Mouse (Mus musculus): ENCODE measurements around the gene 4930430A15Rik. TPM values are rescaled to one million over a fixed set of nuclear protein-coding genes. Genes with fewer than 3 reads are reported as not detected.

The 4930430A15Rik gene
- polyA plus RNA-seq (2015; fragmentation: Nextera tagmentation; extraction: Ambion mirVana): not detected in 2 replicates

DNA sequence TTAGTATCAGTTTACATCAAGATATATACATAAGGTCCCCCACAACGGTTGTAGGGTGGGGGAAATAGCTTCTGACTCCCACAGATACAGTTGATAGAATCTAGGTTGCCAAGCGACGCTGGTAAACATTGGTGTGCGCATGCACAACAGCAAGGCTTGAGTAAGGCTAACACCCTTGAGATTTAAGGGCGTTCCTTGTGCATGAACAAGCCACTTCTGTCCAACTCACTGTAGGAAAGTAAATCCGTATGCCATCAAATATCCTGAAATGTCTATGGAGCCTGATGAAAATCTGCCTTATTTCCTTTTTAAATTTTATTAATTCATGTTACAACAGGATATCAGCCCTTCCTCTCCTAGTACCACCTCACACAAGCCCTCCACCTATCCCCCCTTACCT, at the start of gene 4930430A15Rik:
Gene 4930430A15Rik (minus strand): TSS at position 101 of the 400 bp plus-strand sequence.
- H3K4me2 ChIP-seq: no peak within 1 kb of the TSS
- DNase-seq: no peak

GRCm38 (mm10) chr2:111274006-111274405, 44.6 kb upstream of the 4930430A15Rik start, which contains the start of gene Olfr1277:
Gene Olfr1277 (minus strand): TSS chr2:111274106.
- Histone ChIP-seq H3K4me2 (no peak within 1 kb of the TSS), H3K27me3 (no peaks in the 10 kb centered on the region), H3K9ac (no peak within 1 kb of the TSS), H3K27ac (no peak within 1 kb of the TSS), H3K36me3 (no peaks in the 10 kb centered on the region), H3K4me3 (replicated peaks) (no peak within 1 kb of the TSS), H3K9me3 (replicated peaks) (no peaks in the 10 kb centered on the region), H3K4me1 (replicated peaks) (no peaks in the 10 kb centered on the region)
- DNase-seq (no peak), ATAC-seq (ENCODE audit: low read depth) (no peak)
- 59% methylated on average over 2 of the region's 2 CpGs for WGBS (ENCODE audit: insufficient replicate concordance)

More for the DNA sequence above, at the start of gene 4930430A15Rik:
- Histone ChIP-seq H3K27ac (no peak within 1 kb of the TSS), H3K4me3 (replicated peaks) (no peak within 1 kb of the TSS), H3K4me1 (replicated peaks) (no peaks in the 10 kb centered on the region), H3K9me3 (replicated peaks) (peaks cover 7% of the 10 kb centered on the region; the same call in 1 of the 2 replicates), H3K9ac (no peak within 1 kb of the TSS), H3K36me3 (no peaks in the 10 kb centered on the region), H3K27me3 (no peaks in the 10 kb centered on the region)
- WGBS (ENCODE audit: insufficient replicate concordance): 67% methylated on average over 6 of the region's 6 CpGs
- no peak for ATAC-seq (ENCODE audit: low read depth)

DNA sequence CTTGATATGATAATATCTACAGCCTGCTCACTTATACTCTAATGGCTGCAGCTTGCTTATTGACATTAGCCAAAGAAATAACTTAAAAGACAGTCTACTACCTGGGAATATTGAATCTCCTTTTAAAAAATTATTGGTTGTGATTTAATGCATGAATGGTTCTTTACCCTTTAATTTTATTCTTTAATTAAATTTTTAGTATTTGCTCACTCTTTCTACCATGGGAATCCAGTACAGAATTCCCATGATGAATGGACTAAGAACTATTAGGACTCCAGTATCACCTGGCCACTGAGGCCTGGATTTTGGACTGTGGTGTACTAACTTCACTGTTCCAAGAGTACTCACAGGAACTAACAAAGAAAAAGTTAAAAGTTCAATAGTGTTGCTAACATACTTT, 24.8 kb upstream of the 4930430A15Rik start, which contains the start of gene Olfr1276:
Gene Olfr1276 (plus strand): TSS at position 301 of the 400 bp plus-strand sequence.
- ATAC-seq (ENCODE audit: low read depth) (no peak), DNase-seq (no peak)
- no peaks in the 10 kb centered on the region for H3K36me3 ChIP-seq
- H3K4me3 ChIP-seq (replicated peaks): no peak within 1 kb of the TSS
- H3K27me3 ChIP-seq: no peaks in the 10 kb centered on the region
- no peak within 1 kb of the TSS for H3K9ac ChIP-seq
- H3K4me2 ChIP-seq: no peak within 1 kb of the TSS
- no peak within 1 kb of the TSS for H3K27ac ChIP-seq
- no peaks in the 10 kb centered on the region for H3K4me1 ChIP-seq (replicated peaks)
- H3K9me3 ChIP-seq (replicated peaks): no peaks in the 10 kb centered on the region

DNA sequence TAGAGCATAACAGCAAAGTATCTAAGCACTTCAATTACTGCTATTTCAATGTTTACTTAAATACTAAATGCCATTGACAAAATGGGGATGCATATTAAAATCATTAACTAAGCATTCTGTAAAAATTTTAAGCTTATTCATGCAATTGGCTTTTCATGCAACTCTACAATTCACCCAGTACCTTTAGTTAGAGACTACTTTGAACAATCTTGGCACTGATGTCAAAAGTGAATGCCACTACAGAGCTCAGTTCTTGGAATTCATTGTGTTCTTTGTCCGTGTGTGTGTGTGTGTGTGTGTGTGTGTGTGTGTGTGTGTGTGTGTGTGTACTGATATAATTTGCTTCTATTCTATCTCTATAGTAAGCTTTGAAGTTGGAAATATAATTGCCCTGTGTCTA, 5.8 kb upstream of the 4930430A15Rik start, which contains the start of gene Olfr1275:
Gene Olfr1275 (minus strand): TSS at position 101 of the 400 bp plus-strand sequence.
- no peak within 1 kb of the TSS for H3K4me3 ChIP-seq (replicated peaks)
- no peaks in the 10 kb centered on the region for H3K27me3 ChIP-seq
- DNase-seq (no peak), ATAC-seq (ENCODE audit: low read depth) (no peak)
- no peak within 1 kb of the TSS for H3K4me2 ChIP-seq
- H3K9ac ChIP-seq: no peak within 1 kb of the TSS
- H3K36me3 ChIP-seq: no peaks in the 10 kb centered on the region
- H3K4me1 ChIP-seq (replicated peaks): no peaks in the 10 kb centered on the region
- H3K27ac ChIP-seq: no peak within 1 kb of the TSS
- H3K9me3 ChIP-seq (replicated peaks): 0 out of 2 replicates have a peak, but pooled peaks cover 2% of the 10 kb centered on the region
- WGBS (ENCODE audit: insufficient replicate concordance): 80% methylated on average over 1 of the region's 1 CpGs

DNA sequence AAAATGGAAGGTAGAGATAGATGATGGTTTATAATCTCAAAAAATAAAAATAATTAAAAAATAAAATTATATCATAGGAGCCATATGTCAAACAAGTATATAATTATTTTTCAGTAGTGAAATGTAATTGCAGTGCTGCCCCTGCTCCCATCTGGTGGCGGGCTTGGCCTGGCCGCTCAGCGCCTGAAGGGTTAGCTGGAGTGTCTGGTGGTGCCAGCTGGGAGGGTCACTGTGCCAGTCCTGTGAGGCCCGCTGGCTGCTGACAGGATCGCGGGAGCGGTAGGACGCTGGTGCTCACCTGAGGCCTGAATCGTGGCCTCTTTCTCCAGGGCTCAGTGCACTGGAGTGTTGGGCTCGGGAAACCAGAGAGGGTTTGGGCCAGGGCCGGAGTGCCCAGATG, 47.3 kb downstream of the 4930430A15Rik start:
- ATAC-seq (ENCODE audit: low read depth) (no peak), DNase-seq (no peak)
- no peak overlapping the region for H3K4me3 ChIP-seq (replicated peaks)
- no peaks in the 10 kb centered on the region for H3K27me3 ChIP-seq
- H3K27ac ChIP-seq: no peak overlapping the region
- no peak overlapping the region for H3K9ac ChIP-seq
- peaks cover 5% of the 10 kb centered on the region; the same call in 1 of the 2 replicates for H3K9me3 ChIP-seq (replicated peaks)
- H3K36me3 ChIP-seq: no peaks in the 10 kb centered on the region
- no peaks in the 10 kb centered on the region for H3K4me1 ChIP-seq (replicated peaks)
- no peak overlapping the region for H3K4me2 ChIP-seq
- 77% methylated on average over 11 of the region's 11 CpGs for WGBS (ENCODE audit: insufficient replicate concordance)

DNA sequence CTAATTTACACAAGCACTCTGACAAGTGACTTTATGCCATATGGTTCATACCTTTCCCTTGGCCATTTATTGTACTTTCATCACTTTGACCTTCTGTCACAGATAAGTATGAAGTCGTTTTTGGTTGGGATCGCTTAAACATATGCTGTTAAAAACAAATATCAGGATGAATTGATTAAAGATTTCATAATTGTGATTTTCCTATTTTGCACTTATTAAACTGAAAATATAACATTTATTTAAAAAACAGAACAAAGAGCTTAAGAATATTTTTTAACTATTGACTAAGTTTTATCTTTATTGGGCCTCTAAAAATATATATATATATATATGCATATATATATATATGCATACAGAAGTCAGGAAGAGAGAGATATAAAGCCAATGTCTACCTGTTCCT, 76.6 kb downstream of the 4930430A15Rik start, which contains the start of gene Gm15130:
Gene Gm15130 (minus strand): TSS at position 101 of the 400 bp plus-strand sequence.
- no peaks in the 10 kb centered on the region for H3K9me3 ChIP-seq (replicated peaks)
- no peak within 1 kb of the TSS for H3K27ac ChIP-seq
- H3K36me3 ChIP-seq: no peaks in the 10 kb centered on the region
- H3K27me3 ChIP-seq: no peaks in the 10 kb centered on the region
- H3K4me1 ChIP-seq (replicated peaks): no peaks in the 10 kb centered on the region
- H3K9ac ChIP-seq: no peak within 1 kb of the TSS
- H3K4me3 ChIP-seq (replicated peaks): no peak within 1 kb of the TSS
- no peak within 1 kb of the TSS for H3K4me2 ChIP-seq
- DNase-seq: no peak
- no peak for ATAC-seq (ENCODE audit: low read depth)
- 68% methylated on average over 2 of the region's 2 CpGs for WGBS (ENCODE audit: insufficient replicate concordance)

GRCm38 (mm10) chr2:111135739-111136138, 93.7 kb downstream of the 4930430A15Rik start:
- WGBS (ENCODE audit: insufficient replicate concordance): 50% methylated on average over 5 of the region's 5 CpGs
- ATAC-seq (ENCODE audit: low read depth) (no peak), DNase-seq (no peak)
- Histone ChIP-seq H3K4me2 (no peak overlapping the region), H3K27ac (no peak overlapping the region), H3K9me3 (replicated peaks) (no peaks in the 10 kb centered on the region), H3K27me3 (no peaks in the 10 kb centered on the region), H3K9ac (no peak overlapping the region), H3K4me3 (replicated peaks) (no peak overlapping the region), H3K4me1 (replicated peaks) (no peaks in the 10 kb centered on the region), H3K36me3 (no peaks in the 10 kb centered on the region)

Other genes with a start within 250 kb of the 4930430A15Rik start
- gene Gm13941, start 123.6 kb downstream of the 4930430A15Rik start, polyA plus RNA-seq (2015; fragmentation: Nextera tagmentation; extraction: Ambion mirVana): not detected in 2 replicates
- gene Gm15130, start 76.7 kb downstream of the 4930430A15Rik start, polyA plus RNA-seq (2015; fragmentation: Nextera tagmentation; extraction: Ambion mirVana): not detected in 2 replicates
- gene Olfr1275, start 5.7 kb upstream of the 4930430A15Rik start, polyA plus RNA-seq (2015; fragmentation: Nextera tagmentation; extraction: Ambion mirVana): not detected in 2 replicates
- gene Olfr1276, start 24.9 kb upstream of the 4930430A15Rik start, polyA plus RNA-seq (2015; fragmentation: Nextera tagmentation; extraction: Ambion mirVana): not detected in 2 replicates
- not detected in 2 replicates for gene Olfr1277, start 44.5 kb upstream of the 4930430A15Rik start, polyA plus RNA-seq (2015; fragmentation: Nextera tagmentation; extraction: Ambion mirVana)
- gene Olfr1278, start 60.5 kb upstream of the 4930430A15Rik start, polyA plus RNA-seq (2015; fragmentation: Nextera tagmentation; extraction: Ambion mirVana): not detected in 2 replicates
- gene Olfr1279, start 71.0 kb upstream of the 4930430A15Rik start, polyA plus RNA-seq (2015; fragmentation: Nextera tagmentation; extraction: Ambion mirVana): not detected in 2 replicates
- gene Olfr1280, start 84.4 kb upstream of the 4930430A15Rik start, polyA plus RNA-seq (2015; fragmentation: Nextera tagmentation; extraction: Ambion mirVana): not detected in 2 replicates
- gene Olfr1281, start 96.9 kb upstream of the 4930430A15Rik start, polyA plus RNA-seq (2015; fragmentation: Nextera tagmentation; extraction: Ambion mirVana): not detected in 2 replicates
- not detected in 2 replicates for gene Olfr1282, start 106.5 kb upstream of the 4930430A15Rik start, polyA plus RNA-seq (2015; fragmentation: Nextera tagmentation; extraction: Ambion mirVana)
- not detected in 2 replicates for gene Olfr1283, start 137.2 kb upstream of the 4930430A15Rik start, polyA plus RNA-seq (2015; fragmentation: Nextera tagmentation; extraction: Ambion mirVana)
- gene Olfr1284, start 145.9 kb upstream of the 4930430A15Rik start, polyA plus RNA-seq (2015; fragmentation: Nextera tagmentation; extraction: Ambion mirVana): not detected in 2 replicates
- gene Olfr1286, start 193.5 kb upstream of the 4930430A15Rik start, polyA plus RNA-seq (2015; fragmentation: Nextera tagmentation; extraction: Ambion mirVana): not detected in 2 replicates
- gene Olfr1287, start 219.5 kb upstream of the 4930430A15Rik start, polyA plus RNA-seq (2015; fragmentation: Nextera tagmentation; extraction: Ambion mirVana): not detected in 2 replicates
- not detected in 2 replicates for gene Olfr1288, start 244.5 kb upstream of the 4930430A15Rik start, polyA plus RNA-seq (2015; fragmentation: Nextera tagmentation; extraction: Ambion mirVana)